Mouse (Mus musculus): ENCODE measurements around the gene Sec16b. TPM values are rescaled to one million over a fixed set of nuclear protein-coding genes. Genes with fewer than 3 reads are reported as not detected.

Sec16b gene
- polyA plus RNA-seq, 1 experiment, result 1.6 TPM

- Histone ChIP-seq H3K4me1 (ENCODE audit: control insufficient read depth, insufficient read depth, low read length) (no peaks in the 10 kb centered on the region; the same call in 1 of the 2 replicates), H3K4me3 (replicated peaks; ENCODE audit: control insufficient read depth, low read depth, low read length) (no peak overlapping the region), H3K27ac (ENCODE audit: control insufficient read depth, insufficient read depth, low read depth, low read length, poor library complexity) (no peak overlapping the region)
- WGBS, result 80% methylated on average over 1 of the region's 1 CpGs
- TF ChIP-seq CTCF (IDR thresholded peaks at IDR 0.05; ENCODE audit: control insufficient read depth, insufficient read depth, low read length) (no peak), POLR2A (IDR thresholded peaks at IDR 0.05; ENCODE audit: borderline replicate concordance, control insufficient read depth, low read depth, low read length) (no peak)
Measured at GRCm38 (mm10) chr1:157535571-157535970, 29.0 kb downstream of the Sec16b start.

- WGBS, result 11% methylated on average over 6 of the region's 6 CpGs
- TF ChIP-seq POLR2A (IDR thresholded peaks at IDR 0.05; ENCODE audit: borderline replicate concordance, control insufficient read depth, low read depth, low read length) (no peak), CTCF (IDR thresholded peaks at IDR 0.05; ENCODE audit: control insufficient read depth, insufficient read depth, low read length) (peak; percentile 12; the same call in 1 of the 2 replicates)
- Histone ChIP-seq H3K27ac (ENCODE audit: control insufficient read depth, insufficient read depth, low read depth, low read length, poor library complexity) (no peak overlapping the region), H3K4me3 (replicated peaks; ENCODE audit: control insufficient read depth, low read depth, low read length) (no peak overlapping the region), H3K4me1 (ENCODE audit: control insufficient read depth, insufficient read depth, low read length) (no peaks in the 10 kb centered on the region; the same call in 1 of the 2 replicates)
Measured at GRCm38 (mm10) chr1:157536471-157536870, 29.9 kb downstream of the Sec16b start.

- Histone ChIP-seq H3K27ac (ENCODE audit: control insufficient read depth, insufficient read depth, low read depth, low read length, poor library complexity) (no peak overlapping the region), H3K4me3 (replicated peaks; ENCODE audit: control insufficient read depth, low read depth, low read length) (no peak overlapping the region), H3K4me1 (ENCODE audit: control insufficient read depth, insufficient read depth, low read length) (no peaks in the 10 kb centered on the region; the same call in 1 of the 2 replicates)
- WGBS, result 71% methylated on average over 5 of the region's 5 CpGs
- TF ChIP-seq CTCF (IDR thresholded peaks at IDR 0.05; ENCODE audit: control insufficient read depth, insufficient read depth, low read length) (peak; percentile 33), POLR2A (IDR thresholded peaks at IDR 0.05; ENCODE audit: borderline replicate concordance, control insufficient read depth, low read depth, low read length) (no peak)
Measured at GRCm38 (mm10) chr1:157537636-157538035, 31.1 kb downstream of the Sec16b start.

- 89% methylated on average over 8 of the region's 8 CpGs for WGBS
- Histone ChIP-seq H3K4me1 (ENCODE audit: control insufficient read depth, insufficient read depth, low read length) (no peaks in the 10 kb centered on the region; the same call in 1 of the 2 replicates), H3K27ac (ENCODE audit: control insufficient read depth, insufficient read depth, low read depth, low read length, poor library complexity) (no peak overlapping the region), H3K4me3 (replicated peaks; ENCODE audit: control insufficient read depth, low read depth, low read length) (no peak overlapping the region)
- TF ChIP-seq POLR2A (IDR thresholded peaks at IDR 0.05; ENCODE audit: borderline replicate concordance, control insufficient read depth, low read depth, low read length), result no peak
- no peak for TF ChIP-seq CTCF (IDR thresholded peaks at IDR 0.05; ENCODE audit: control insufficient read depth, insufficient read depth, low read length)
Measured at GRCm38 (mm10) chr1:157545056-157545455, 38.5 kb downstream of the Sec16b start.

GRCm38 (mm10) chr1:157547658-157548057 is 41.1 kb downstream of the Sec16b start:
- H3K4me1 ChIP-seq (ENCODE audit: control insufficient read depth, insufficient read depth, low read length), result no peaks in the 10 kb centered on the region; the same call in 1 of the 2 replicates
- H3K4me3 ChIP-seq (replicated peaks; ENCODE audit: control insufficient read depth, low read depth, low read length), result no peak overlapping the region
- 19% methylated on average over 5 of the region's 5 CpGs for WGBS
- TF ChIP-seq POLR2A (IDR thresholded peaks at IDR 0.05; ENCODE audit: borderline replicate concordance, control insufficient read depth, low read depth, low read length), result no peak
- no peak for TF ChIP-seq CTCF (IDR thresholded peaks at IDR 0.05; ENCODE audit: control insufficient read depth, insufficient read depth, low read length)
- H3K27ac ChIP-seq (ENCODE audit: control insufficient read depth, insufficient read depth, low read depth, low read length, poor library complexity), result no peak overlapping the region

GRCm38 (mm10) chr1:157549721-157550120 is 43.2 kb downstream of the Sec16b start:
- 22% methylated on average over 3 of the region's 3 CpGs for WGBS
- H3K4me1 ChIP-seq (ENCODE audit: control insufficient read depth, insufficient read depth, low read length), result peaks cover 2% of the 10 kb centered on the region; the same call in 1 of the 2 replicates
- no peak for TF ChIP-seq POLR2A (IDR thresholded peaks at IDR 0.05; ENCODE audit: borderline replicate concordance, control insufficient read depth, low read depth, low read length)
- no peak overlapping the region for H3K4me3 ChIP-seq (replicated peaks; ENCODE audit: control insufficient read depth, low read depth, low read length)
- no peak overlapping the region for H3K27ac ChIP-seq (ENCODE audit: control insufficient read depth, insufficient read depth, low read depth, low read length, poor library complexity)

- 45% methylated on average over 7 of the region's 7 CpGs for WGBS
- Histone ChIP-seq H3K4me3 (replicated peaks; ENCODE audit: control insufficient read depth, low read depth, low read length) (no peak overlapping the region), H3K27ac (ENCODE audit: control insufficient read depth, insufficient read depth, low read depth, low read length, poor library complexity) (no peak overlapping the region), H3K4me1 (ENCODE audit: control insufficient read depth, insufficient read depth, low read length) (peaks cover 2% of the 10 kb centered on the region; the same call in 1 of the 2 replicates)
- peak; percentile 87 for TF ChIP-seq CTCF (IDR thresholded peaks at IDR 0.05; ENCODE audit: control insufficient read depth, insufficient read depth, low read length)
- no peak for TF ChIP-seq POLR2A (IDR thresholded peaks at IDR 0.05; ENCODE audit: borderline replicate concordance, control insufficient read depth, low read depth, low read length)
Measured at GRCm38 (mm10) chr1:157552749-157553451, 46.4 kb downstream of the Sec16b start.

- Histone ChIP-seq H3K4me1 (ENCODE audit: control insufficient read depth, insufficient read depth, low read length) (peaks cover 2% of the 10 kb centered on the region; the same call in 1 of the 2 replicates), H3K4me3 (replicated peaks; ENCODE audit: control insufficient read depth, low read depth, low read length) (no peak overlapping the region), H3K27ac (ENCODE audit: control insufficient read depth, insufficient read depth, low read depth, low read length, poor library complexity) (no peak overlapping the region)
- TF ChIP-seq POLR2A (IDR thresholded peaks at IDR 0.05; ENCODE audit: borderline replicate concordance, control insufficient read depth, low read depth, low read length), result no peak
- 5% methylated on average over 3 of the region's 3 CpGs for WGBS
Measured at GRCm38 (mm10) chr1:157554163-157554562, 47.6 kb downstream of the Sec16b start.
